Mouse (Mus musculus): ENCODE measurements around the gene Phf5a. TPM values are rescaled to one million over a fixed set of nuclear protein-coding genes. Genes with fewer than 3 reads are reported as not detected.

The Phf5a gene
- polyA plus RNA-seq, 1 experiment from 2014 or later: 124 TPM

DNA sequence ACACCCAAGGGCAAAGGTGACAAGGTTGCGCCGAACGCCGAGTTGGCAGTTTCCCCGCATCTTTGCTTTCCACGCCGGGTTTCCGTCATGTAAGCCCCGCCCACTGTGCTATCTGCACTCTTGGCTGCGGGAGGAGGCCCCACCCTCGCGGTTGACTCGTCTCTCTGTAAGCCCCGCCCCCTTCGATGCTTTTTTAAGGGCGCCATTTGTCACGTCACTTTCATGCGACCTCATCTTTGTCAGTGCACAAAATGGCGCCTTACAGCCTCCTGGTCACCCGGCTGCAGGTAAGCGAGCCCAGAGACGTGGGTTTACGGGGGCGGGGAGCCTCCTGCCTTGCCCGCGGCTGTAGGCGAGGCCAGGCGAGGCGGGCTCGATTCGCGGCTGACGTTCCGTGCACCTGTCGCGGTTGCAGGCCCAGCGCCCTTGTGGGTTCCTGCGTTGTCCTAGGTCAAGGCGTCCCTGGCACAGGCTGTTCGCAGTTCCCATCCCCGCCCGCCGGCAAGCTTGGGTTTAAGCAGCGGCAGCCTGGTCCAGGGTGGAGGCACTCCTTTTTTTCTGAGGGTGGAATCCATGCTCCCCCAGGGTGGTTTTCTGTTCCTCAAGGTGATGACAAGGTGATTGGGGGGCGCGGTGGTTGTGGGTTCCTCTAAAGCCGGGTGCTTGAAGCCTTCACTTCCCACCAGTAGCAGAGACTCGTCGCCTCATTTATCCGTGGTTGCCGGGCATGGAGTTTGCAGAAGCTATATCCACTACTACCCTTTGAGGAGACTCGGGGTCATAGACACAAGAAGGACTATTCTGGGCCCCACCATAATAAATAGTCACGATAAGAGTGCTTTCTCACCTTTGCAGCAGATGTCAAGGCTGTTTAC lies 788 bp upstream of the Phf5a start, which contains the start of gene Aco2:
Aco2 (plus strand) TSS at position 48 of the 875 bp plus-strand sequence.
- WGBS: under 1% methylated on average over 53 of the region's 53 CpGs
- peak; percentile 84 for ATAC-seq (replicated peaks)

DNA sequence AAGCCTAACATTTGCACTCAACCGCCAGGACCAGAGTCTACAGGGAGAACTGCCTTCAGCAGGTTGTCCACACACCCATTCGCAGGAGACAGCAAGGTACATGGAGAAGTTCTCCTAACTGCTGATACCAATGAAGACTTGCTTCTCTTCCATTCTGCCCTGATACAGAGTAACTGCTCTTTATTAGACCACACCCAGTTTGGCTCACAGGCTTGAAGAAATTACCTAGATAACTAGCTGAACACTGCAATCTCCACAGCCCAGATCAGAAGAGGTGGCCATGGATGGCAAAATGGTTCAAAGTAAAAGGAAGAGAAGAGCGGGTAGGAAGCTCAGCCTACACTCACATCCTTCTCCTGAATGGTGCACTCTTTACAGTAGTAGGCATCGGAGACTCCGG lies 1.7 kb downstream of the Phf5a start:
- WGBS: 96% methylated on average over 5 of the region's 5 CpGs
- Histone ChIP-seq H3K9ac (no peak overlapping the region), H3K4me2 (no peak overlapping the region), H3K9me3 (no peaks in the 10 kb centered on the region), H3K36me3 (replicated peaks) (peaks cover 36% of the 10 kb centered on the region), H3K4me3 (no peak overlapping the region), H3K27me3 (replicated peaks) (no peaks in the 10 kb centered on the region), H3K27ac (no peak overlapping the region), H3K4me1 (peaks cover 28% of the 10 kb centered on the region)
- ATAC-seq (replicated peaks): no peak

More for the DNA sequence above, 788 bp upstream of the Phf5a start, which contains the start of gene Aco2:
- peak within 1 kb of the TSS; percentile 98 for H3K27ac ChIP-seq
- H3K9ac ChIP-seq: peak within 1 kb of the TSS; percentile 72
- H3K4me1 ChIP-seq: peaks cover 28% of the 10 kb centered on the region
- no peaks in the 10 kb centered on the region for H3K9me3 ChIP-seq
- H3K27me3 ChIP-seq (replicated peaks): no peaks in the 10 kb centered on the region
- H3K4me3 ChIP-seq: peak within 1 kb of the TSS; percentile 69
- H3K4me2 ChIP-seq: peak within 1 kb of the TSS; percentile 78
- peaks cover 29% of the 10 kb centered on the region for H3K36me3 ChIP-seq (replicated peaks)

DNA sequence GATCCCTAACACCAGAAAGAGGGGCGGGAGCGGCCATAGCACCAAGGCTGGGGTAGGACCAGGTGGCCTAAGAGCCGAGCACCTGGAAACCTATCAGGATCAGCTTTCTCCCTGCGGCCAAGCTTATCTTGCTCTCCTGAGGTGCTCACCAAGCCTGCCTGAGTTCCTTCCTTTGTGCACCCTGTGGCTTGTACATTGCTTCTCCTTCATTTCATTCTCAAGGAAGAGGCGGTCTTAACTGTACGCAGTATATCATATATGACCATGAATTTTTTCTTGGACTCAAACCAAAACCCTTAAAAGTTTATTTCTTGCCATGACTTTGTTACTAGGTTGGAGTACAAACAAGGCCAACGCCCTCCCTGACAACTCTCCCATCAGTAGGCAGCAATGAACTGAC lies 7.5 kb downstream of the Phf5a start:
- Histone ChIP-seq H3K9me3 (no peaks in the 10 kb centered on the region), H3K36me3 (replicated peaks) (peaks cover 25% of the 10 kb centered on the region), H3K4me1 (peaks cover 8% of the 10 kb centered on the region), H3K4me2 (no peak overlapping the region), H3K27me3 (replicated peaks) (no peaks in the 10 kb centered on the region), H3K27ac (no peak overlapping the region), H3K4me3 (no peak overlapping the region), H3K9ac (no peak overlapping the region)
- WGBS: 95% methylated on average over 7 of the region's 7 CpGs
- no peak for ATAC-seq (replicated peaks)

DNA sequence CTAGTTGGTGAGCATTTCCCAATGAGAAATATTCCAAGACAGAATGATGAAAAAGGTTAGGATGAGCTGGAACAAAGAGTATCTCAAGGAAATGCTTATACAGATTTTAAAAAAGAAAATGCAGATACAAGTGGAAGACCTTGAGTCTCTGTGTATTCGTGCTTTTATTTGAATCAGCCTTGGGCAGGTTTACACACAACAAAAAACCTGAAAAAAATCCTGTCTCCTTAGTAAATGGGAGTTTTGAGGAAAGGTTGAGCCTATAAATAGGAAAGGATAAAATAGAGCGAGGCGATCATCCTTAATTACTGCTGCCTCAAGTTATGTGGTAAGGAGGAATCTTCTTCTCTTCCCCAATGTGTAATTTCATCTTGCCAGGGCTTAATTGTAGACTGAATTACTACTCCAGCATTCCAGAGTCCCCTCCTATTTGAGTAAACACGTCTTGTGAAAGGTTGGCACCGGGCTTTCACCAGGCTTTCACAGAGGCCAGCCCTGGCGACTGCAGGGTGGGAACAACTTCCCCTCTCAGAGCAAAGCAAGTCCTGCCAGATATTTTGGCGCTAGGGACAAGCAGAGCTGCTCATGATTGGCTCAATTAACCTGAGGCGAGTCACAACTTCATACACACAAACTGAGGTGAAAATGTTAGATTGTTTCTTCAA lies 11.1 kb downstream of the Phf5a start:
- 45% methylated on average over 8 of the region's 8 CpGs for WGBS
- ATAC-seq (replicated peaks): no peak
- H3K4me2 ChIP-seq: peak overlapping the region; percentile 78

DNA sequence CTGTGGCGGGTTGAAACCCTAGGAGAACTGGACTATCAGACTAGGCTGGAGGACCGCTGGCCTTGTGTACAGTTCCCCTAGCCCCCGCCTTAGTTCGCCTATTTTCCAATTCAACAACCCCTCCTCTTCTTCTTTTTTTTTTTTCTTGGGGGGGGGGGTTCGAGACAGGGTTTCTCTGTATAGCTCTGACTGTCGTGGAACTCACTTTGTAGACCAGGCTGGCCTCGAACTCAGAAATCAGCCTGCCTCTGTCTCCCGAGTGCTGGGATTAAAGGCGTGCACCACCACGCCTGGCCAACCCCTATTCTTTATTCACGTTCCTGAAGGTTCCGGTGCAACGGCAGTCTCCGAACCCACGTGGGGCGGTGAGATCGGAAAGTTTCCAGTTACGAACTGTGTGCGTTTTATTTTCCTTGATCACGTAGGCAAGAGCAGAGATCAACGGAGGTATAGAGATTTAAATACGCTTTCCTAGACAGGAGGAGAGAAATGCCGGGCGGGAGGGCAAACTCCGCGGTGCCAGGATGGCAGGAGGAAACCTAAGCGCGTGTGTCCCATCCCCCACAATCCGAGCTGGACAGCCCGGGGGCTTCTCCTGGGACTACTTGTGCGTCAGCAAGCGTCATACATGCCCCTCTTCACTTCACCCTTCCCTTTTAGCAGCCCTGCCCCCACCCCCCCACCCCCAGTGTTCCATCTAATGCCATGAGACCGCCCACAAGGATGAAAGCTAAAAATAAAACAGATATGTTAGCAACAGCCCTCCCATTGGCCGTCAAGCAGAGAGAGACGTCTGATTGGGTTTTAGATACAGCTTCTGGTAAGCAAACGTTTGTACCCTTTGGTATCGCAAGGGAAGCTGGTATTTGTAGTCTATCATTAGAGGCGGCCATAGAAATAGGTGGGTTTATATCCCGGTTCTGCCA lies 12.1 kb downstream of the Phf5a start:
- H3K4me1 ChIP-seq: peaks cover 38% of the 10 kb centered on the region
- H3K9me3 ChIP-seq: no peaks in the 10 kb centered on the region
- WGBS: under 1% methylated on average over 39 of the region's 39 CpGs
- peak overlapping the region; percentile 78 for H3K4me2 ChIP-seq
- H3K27ac ChIP-seq: peak overlapping the region; percentile 95
- H3K9ac ChIP-seq: peak overlapping the region; percentile 30
- no peaks in the 10 kb centered on the region for H3K27me3 ChIP-seq (replicated peaks)
- ATAC-seq (replicated peaks): peak; percentile 83
- H3K4me3 ChIP-seq: peak overlapping the region; percentile 88
- H3K36me3 ChIP-seq (replicated peaks): no peaks in the 10 kb centered on the region

More for the DNA sequence above, 11.1 kb downstream of the Phf5a start:
- no peaks in the 10 kb centered on the region for H3K9me3 ChIP-seq
- no peak overlapping the region for H3K9ac ChIP-seq
- H3K36me3 ChIP-seq (replicated peaks): no peaks in the 10 kb centered on the region
- 0 out of 2 replicates have a peak overlapping the region, but pooled peaks have one; percentile 88 for H3K4me3 ChIP-seq
- H3K4me1 ChIP-seq: peaks cover 31% of the 10 kb centered on the region
- H3K27ac ChIP-seq: peak overlapping the region; percentile 95
- no peaks in the 10 kb centered on the region for H3K27me3 ChIP-seq (replicated peaks)

GRCm38 (mm10) chr15:81858517-81859329 lies 13.0 kb downstream of the Phf5a start, which contains the start of gene Tob2:
Gene Tob2 (minus strand): TSS chr15:81858796.
- under 1% methylated on average over 44 of the region's 44 CpGs for WGBS
- peaks cover 38% of the 10 kb centered on the region for H3K4me1 ChIP-seq
- H3K27me3 ChIP-seq (replicated peaks): no peaks in the 10 kb centered on the region
- H3K36me3 ChIP-seq (replicated peaks): no peaks in the 10 kb centered on the region
- H3K4me3 ChIP-seq: peak within 1 kb of the TSS; percentile 88
- peak; percentile 19 for ATAC-seq (replicated peaks)
- H3K9me3 ChIP-seq: no peaks in the 10 kb centered on the region
- H3K27ac ChIP-seq: peak within 1 kb of the TSS; percentile 95
- peak within 1 kb of the TSS; percentile 78 for H3K4me2 ChIP-seq
- peak within 1 kb of the TSS; percentile 72 for H3K9ac ChIP-seq

- H3K9me3 ChIP-seq: no peaks in the 10 kb centered on the region
- peak overlapping the region; percentile 88 for H3K4me3 ChIP-seq
- under 1% methylated on average over 23 of the region's 23 CpGs for WGBS
- peak overlapping the region; percentile 95 for H3K27ac ChIP-seq
- H3K4me2 ChIP-seq: peak overlapping the region; percentile 78
- ATAC-seq (replicated peaks): peak; percentile 31; the same call in 1 of the 2 replicates
- H3K9ac ChIP-seq: peak overlapping the region; percentile 72
- H3K36me3 ChIP-seq (replicated peaks): no peaks in the 10 kb centered on the region
- H3K27me3 ChIP-seq (replicated peaks): no peaks in the 10 kb centered on the region
- peaks cover 38% of the 10 kb centered on the region for H3K4me1 ChIP-seq
Measured at GRCm38 (mm10) chr15:81858138-81858516, 13.6 kb downstream of the Phf5a start.

- Histone ChIP-seq H3K36me3 (replicated peaks) (no peaks in the 10 kb centered on the region), H3K27ac (peak overlapping the region; percentile 95), H3K4me1 (peaks cover 38% of the 10 kb centered on the region), H3K9ac (peak overlapping the region; percentile 72), H3K9me3 (no peaks in the 10 kb centered on the region), H3K4me2 (peak overlapping the region; percentile 78), H3K4me3 (peak overlapping the region; percentile 88), H3K27me3 (replicated peaks) (no peaks in the 10 kb centered on the region)
- no peak for ATAC-seq (replicated peaks)
- WGBS: 2% methylated on average over 33 of the region's 33 CpGs
Measured at GRCm38 (mm10) chr15:81857724-81858116, 14.0 kb downstream of the Phf5a start.

- no peaks in the 10 kb centered on the region for H3K9me3 ChIP-seq
- H3K4me3 ChIP-seq: peak overlapping the region; percentile 88
- no peaks in the 10 kb centered on the region for H3K27me3 ChIP-seq (replicated peaks)
- ATAC-seq (replicated peaks): no peak
- peaks cover 38% of the 10 kb centered on the region for H3K4me1 ChIP-seq
- peak overlapping the region; percentile 95 for H3K27ac ChIP-seq
- under 1% methylated on average over 14 of the region's 14 CpGs for WGBS
- peak overlapping the region; percentile 72 for H3K9ac ChIP-seq
- H3K36me3 ChIP-seq (replicated peaks): no peaks in the 10 kb centered on the region
- H3K4me2 ChIP-seq: peak overlapping the region; percentile 78
Measured at GRCm38 (mm10) chr15:81856938-81857723, 14.6 kb downstream of the Phf5a start.

- Histone ChIP-seq H3K4me1 (peaks cover 38% of the 10 kb centered on the region), H3K27ac (peak overlapping the region; percentile 95), H3K9ac (peak overlapping the region; percentile 72), H3K4me3 (peak overlapping the region; percentile 88), H3K4me2 (peak overlapping the region; percentile 78), H3K9me3 (no peaks in the 10 kb centered on the region), H3K36me3 (replicated peaks) (peaks cover 6% of the 10 kb centered on the region), H3K27me3 (replicated peaks) (no peaks in the 10 kb centered on the region)
- under 1% methylated on average over 28 of the region's 28 CpGs for WGBS
- peak; percentile 89 for ATAC-seq (replicated peaks)
Measured at GRCm38 (mm10) chr15:81856030-81856790, 15.5 kb downstream of the Phf5a start.

All from midbrain, embryonic 15.5 days (tissue).